Mouse (Mus musculus) lung, postnatal 0 days (tissue): ENCODE measurements around the gene Nr6a1. TPM values are rescaled to one million over a fixed set of nuclear protein-coding genes. Genes with fewer than 3 reads are reported as not detected.

Experiments
- ATAC-seq: fragments of 200-750 bp; cut with Nextera tagmentation; 2 replicates; pipeline ENCODE4 v1.8.0; 2017; ENCODE audit warnings: moderate library complexity
- DNase-seq: peaks from one replicate; pipeline ENCODE4 v3.0.0-alpha.2; 2016; ENCODE audit warnings: low spot score
- H3K27ac ChIP-seq: fragments of 300-500 bp; sonication (generic); 2 replicates; pipeline ENCODE4 v1.5.1; 2014; ENCODE audit warnings: antibody characterized with exemption, mild to moderate bottlenecking, low read length, mixed read lengths
- H3K27me3 ChIP-seq: fragments of 300-500 bp; sonication (generic); replicated peaks from 2 replicates; pipeline ENCODE4 v1.6.1; 2014; ENCODE audit warnings: low read length, mixed read lengths; ENCODE audit not compliant: insufficient read depth
- H3K36me3 ChIP-seq: fragments of 300-500 bp; sonication (generic); 2 replicates; pipeline ENCODE4 v1.6.1; 2014; ENCODE audit warnings: low read length, mixed read lengths; ENCODE audit not compliant: insufficient read depth
- H3K4me1 ChIP-seq: fragments of 300-500 bp; sonication (generic); 2 replicates; pipeline ENCODE4 v1.6.1; 2014; ENCODE audit warnings: antibody characterized with exemption, low read depth, low read length, mixed read lengths; ENCODE audit not compliant: insufficient read depth
- H3K4me2 ChIP-seq: fragments of 300-500 bp; sonication (generic); replicated peaks from 2 replicates; pipeline ENCODE4 v1.6.1; 2014; ENCODE audit warnings: low read depth, mild to moderate bottlenecking, low read length, moderate library complexity, mixed read lengths
- H3K4me3 ChIP-seq: fragments of 300-500 bp; sonication (generic); 2 replicates; pipeline ENCODE4 v1.5.1; 2014; ENCODE audit warnings: low read depth, low read length
- H3K9ac ChIP-seq: fragments of 300-500 bp; sonication (generic); replicated peaks from 2 replicates; pipeline ENCODE4 v1.6.1; 2014; ENCODE audit warnings: low read depth, mild to moderate bottlenecking
- H3K9me3 ChIP-seq: fragments of 300-500 bp; sonication (generic); 2 replicates; pipeline ENCODE4 v1.6.1; 2016; ENCODE audit warnings: low read length, mixed read lengths
- CTCF ChIP-seq: IDR thresholded peaks from 2 replicates; pipeline ENCODE4 v1.5.1; 2016; ENCODE audit warnings: antibody characterized with exemption, mild to moderate bottlenecking
- EP300 ChIP-seq: IDR thresholded peaks from 2 replicates; pipeline ENCODE4 v1.6.1; 2016; ENCODE audit warnings: antibody characterized with exemption, mild to moderate bottlenecking, control low read depth
- WGBS: fragments of 180-500 bp; shearing (Covaris S2); extraction: QIAGEN DNeasy Blood & Tissue Kit; methylation state at CpG from one replicate; pipeline ENCODE4 v1.1.7; 2014; 5-methylcytosine and 5-hydroxymethylcytosine counted together
- polyA plus RNA-seq: library from polyadenylated mRNA; unstranded; fragments of >200 nt; fragmentation: Nextera tagmentation; extraction: Ambion mirVana; gene quantifications from 2 replicates; pipeline ENCODE4 v1.2.1, GENCODE M21; 2015

Nr6a1 gene
- polyA plus RNA-seq, 1 experiment from 2014 or later = 0.53 TPM

GRCm38 (mm10) chr2:38874544-38875108 is 52.9 kb downstream of the Nr6a1 start:
- Histone ChIP-seq H3K9ac (no peak overlapping the region), H3K36me3 (no peaks in the 10 kb centered on the region), H3K4me3 (no peak overlapping the region), H3K4me1 (no peaks in the 10 kb centered on the region), H3K27ac (no peak overlapping the region), H3K27me3 (no peaks in the 10 kb centered on the region), H3K9me3 (no peaks in the 10 kb centered on the region), H3K4me2 (no peak overlapping the region)
- TF ChIP-seq EP300 = no peak
- TF ChIP-seq CTCF = no peak
- no peak for DNase-seq
- no peak for ATAC-seq
- 55% methylated on average over 1 of the region's 1 CpGs for WGBS

- Histone ChIP-seq H3K9ac (no peak overlapping the region), H3K4me3 (no peak overlapping the region), H3K27me3 (no peaks in the 10 kb centered on the region), H3K27ac (no peak overlapping the region), H3K4me2 (no peak overlapping the region), H3K9me3 (no peaks in the 10 kb centered on the region), H3K4me1 (no peaks in the 10 kb centered on the region), H3K36me3 (no peaks in the 10 kb centered on the region)
- ATAC-seq (no peak), DNase-seq (no peak)
- TF ChIP-seq EP300 (no peak), CTCF (no peak)
- WGBS = 52% methylated on average over 1 of the region's 1 CpGs
Observed at GRCm38 (mm10) chr2:38872730-38873129, 54.8 kb downstream of the Nr6a1 start.

GRCm38 (mm10) chr2:38866711-38867110 is 60.8 kb downstream of the Nr6a1 start:
- TF ChIP-seq EP300 (no peak), CTCF (no peak)
- 54% methylated on average over 1 of the region's 1 CpGs for WGBS
- no peak overlapping the region for H3K4me3 ChIP-seq

GRCm38 (mm10) chr2:38864011-38864410 is 63.5 kb downstream of the Nr6a1 start:
- Histone ChIP-seq H3K36me3 (no peaks in the 10 kb centered on the region), H3K27me3 (no peaks in the 10 kb centered on the region), H3K4me3 (no peak overlapping the region), H3K9ac (no peak overlapping the region), H3K4me1 (no peaks in the 10 kb centered on the region), H3K9me3 (no peaks in the 10 kb centered on the region), H3K4me2 (no peak overlapping the region), H3K27ac (no peak overlapping the region)
- DNase-seq (peak; percentile 76), ATAC-seq (peak; percentile 62; the same call in 1 of the 2 replicates)
- WGBS = 38% methylated on average over 4 of the region's 4 CpGs
- peak; percentile 83 for TF ChIP-seq CTCF
- no peak for TF ChIP-seq EP300

More at GRCm38 (mm10) chr2:38866711-38867110, 60.8 kb downstream of the Nr6a1 start:
- H3K4me2 ChIP-seq = no peak overlapping the region
- no peaks in the 10 kb centered on the region for H3K4me1 ChIP-seq
- H3K27me3 ChIP-seq = no peaks in the 10 kb centered on the region
- DNase-seq (peak; percentile 37), ATAC-seq (no peak)
- H3K36me3 ChIP-seq = no peaks in the 10 kb centered on the region
- H3K27ac ChIP-seq = no peak overlapping the region
- H3K9me3 ChIP-seq = no peaks in the 10 kb centered on the region
- H3K9ac ChIP-seq = no peak overlapping the region

GRCm38 (mm10) chr2:38851797-38852196 is 75.7 kb downstream of the Nr6a1 start:
- DNase-seq (no peak), ATAC-seq (no peak)
- H3K27me3 ChIP-seq = no peaks in the 10 kb centered on the region
- H3K4me3 ChIP-seq = no peak overlapping the region
- no peaks in the 10 kb centered on the region for H3K36me3 ChIP-seq
- H3K4me2 ChIP-seq = no peak overlapping the region
- H3K9ac ChIP-seq = no peak overlapping the region
- TF ChIP-seq CTCF = no peak
- TF ChIP-seq EP300 = no peak
- H3K4me1 ChIP-seq = no peaks in the 10 kb centered on the region
- no peaks in the 10 kb centered on the region for H3K9me3 ChIP-seq
- H3K27ac ChIP-seq = no peak overlapping the region
- 58% methylated on average over 1 of the region's 1 CpGs for WGBS

- H3K27me3 ChIP-seq = no peaks in the 10 kb centered on the region
- no peak overlapping the region for H3K4me2 ChIP-seq
- no peaks in the 10 kb centered on the region for H3K36me3 ChIP-seq
- H3K4me3 ChIP-seq = no peak overlapping the region
- H3K4me1 ChIP-seq = no peaks in the 10 kb centered on the region
- H3K27ac ChIP-seq = no peak overlapping the region
- 70% methylated on average over 2 of the region's 2 CpGs for WGBS
- DNase-seq (no peak), ATAC-seq (no peak)
- H3K9me3 ChIP-seq = no peaks in the 10 kb centered on the region
- H3K9ac ChIP-seq = no peak overlapping the region
- no peak for TF ChIP-seq CTCF
Observed at GRCm38 (mm10) chr2:38846319-38846718, 81.2 kb downstream of the Nr6a1 start.

- H3K36me3 ChIP-seq = no peaks in the 10 kb centered on the region
- H3K27me3 ChIP-seq = no peaks in the 10 kb centered on the region
- ATAC-seq = no peak
- H3K27ac ChIP-seq = no peak overlapping the region
- no peak overlapping the region for H3K9ac ChIP-seq
- H3K4me2 ChIP-seq = no peak overlapping the region
- TF ChIP-seq CTCF (no peak), EP300 (no peak)
- WGBS = 67% methylated on average over 6 of the region's 6 CpGs
- H3K9me3 ChIP-seq = no peaks in the 10 kb centered on the region
- H3K4me1 ChIP-seq = no peaks in the 10 kb centered on the region
- no peak overlapping the region for H3K4me3 ChIP-seq
- no peak for DNase-seq
Observed at GRCm38 (mm10) chr2:38835489-38835888, 92.0 kb downstream of the Nr6a1 start.
